In genomic region chr13:74026215-74026614, GRCm38 (mm10) we compare ENCODE assay signal across 8 mouse cellular contexts. TPM values are rescaled to one million over a fixed set of nuclear protein-coding genes. Genes with fewer than 3 reads are reported as not detected.
DNase-seq lines count a peak whose midpoint lies in the region; ATAC-seq and TF ChIP-seq lines count a peak whose summit lies in the region.

No protein-coding gene starts in this region.

- no peaks in the 10 kb centered on the region for H3K27me3 ChIP-seq in heart, adult 2 months (ENCODE audit: control insufficient read depth, insufficient read depth, low read length)
- no peaks in the 10 kb centered on the region for H3K27me3 ChIP-seq in kidney, adult 2 months (replicated peaks; ENCODE audit: control insufficient read depth, insufficient read depth, low read length)
- no peaks in the 10 kb centered on the region for H3K27me3 ChIP-seq in lung, postnatal 0 days (replicated peaks; ENCODE audit: insufficient read depth, low read length)
- H3K27me3 ChIP-seq in small intestine, adult 2 months (ENCODE audit: control insufficient read depth, insufficient read depth, low read length): no peaks in the 10 kb centered on the region

- H3K27ac ChIP-seq in heart, adult 2 months: peak overlapping the region; percentile 62
- H3K27ac ChIP-seq in kidney, adult 2 months (ENCODE audit: insufficient read depth, low read depth, low read length): no peak overlapping the region
- no peak overlapping the region for H3K27ac ChIP-seq in lung, postnatal 0 days (ENCODE audit: low read length)
- peak overlapping the region; percentile 77 for H3K27ac ChIP-seq in small intestine, adult 2 months (ENCODE audit: insufficient read depth, low read depth, low read length)

- H3K4me3 ChIP-seq in heart, adult 2 months: no peak overlapping the region
- H3K4me3 ChIP-seq in kidney, adult 2 months (ENCODE audit: insufficient read depth, low read depth, low read length): no peak overlapping the region
- H3K4me3 ChIP-seq in lung, postnatal 0 days (ENCODE audit: low read depth, low read length): no peak overlapping the region
- no peak overlapping the region for H3K4me3 ChIP-seq in small intestine, adult 2 months (ENCODE audit: low read depth, low read length)

- no peaks in the 10 kb centered on the region for H3K9me3 ChIP-seq in lung, postnatal 0 days (ENCODE audit: low read length)

- H3K9ac ChIP-seq in heart, adult 2 months (ENCODE audit: low read depth, low read length): no peak overlapping the region
- H3K9ac ChIP-seq in lung, postnatal 0 days (replicated peaks; ENCODE audit: low read depth): no peak overlapping the region

- 16% methylated on average over 2 of the region's 2 CpGs for WGBS in heart, adult 2 months
- 38% methylated on average over 2 of the region's 2 CpGs for WGBS in kidney, adult 2 months
- 14% methylated on average over 2 of the region's 2 CpGs for WGBS in lung, postnatal 0 days
- 12% methylated on average over 2 of the region's 2 CpGs for WGBS in small intestine, adult 2 months

- DNase-seq in adrenal gland, postnatal 10 days: peak; percentile 52
- no peak for DNase-seq in adrenal gland, postnatal 4 days (ENCODE audit: low spot score in 2 of 2)
- peak; percentile 54 for DNase-seq in CD4-positive, CD25-positive, alpha-beta regulatory T cell, adult 2 months (ENCODE audit: low read depth, low spot score)
- peak; percentile 43 for DNase-seq in cerebellum, adult 8-10 months
- DNase-seq in heart, adult 2 months: peak; percentile 59 to 60
- DNase-seq in kidney, adult 2 months: peak; percentile 65
- peak; percentile 71 for DNase-seq in lung, postnatal 0 days (ENCODE audit: low spot score)

- TF ChIP-seq POLR2A in heart, adult 2 months (IDR thresholded peaks at IDR 0.05; ENCODE audit: insufficient read depth, low read depth, low read length): no peak
- TF ChIP-seq POLR2A in kidney, adult 2 months (IDR thresholded peaks at IDR 0.05; ENCODE audit: low read depth, low read length): no peak
- TF ChIP-seq POLR2A in small intestine, adult 2 months (IDR thresholded peaks at IDR 0.05; ENCODE audit: low read depth, low read length): no peak

- no peaks in the 10 kb centered on the region; the same call in 1 of the 2 replicates for H3K79me2 ChIP-seq in heart, adult 2 months (replicated peaks; ENCODE audit: control insufficient read depth, insufficient read depth, low read length)

- 0 out of 2 replicates have a peak, but pooled peaks have one; percentile 48 for TF ChIP-seq EP300 in heart, adult 2 months (IDR thresholded peaks at IDR 0.05; ENCODE audit: insufficient read depth, low read depth, low read length)
- TF ChIP-seq EP300 in lung, postnatal 0 days (IDR thresholded peaks at IDR 0.05): no peak

- ATAC-seq in lung, postnatal 0 days: peak; percentile 73

- peak; percentile 89 for TF ChIP-seq CTCF in heart, adult 2 months (IDR thresholded peaks at IDR 0.05)
- TF ChIP-seq CTCF in kidney, adult 2 months (conservative IDR thresholded peaks at IDR 0.05; ENCODE audit: insufficient read depth, insufficient read length, low read depth, low read length): peak; percentile 75
- peak; percentile 84 for TF ChIP-seq CTCF in lung, postnatal 0 days (IDR thresholded peaks at IDR 0.05)
- TF ChIP-seq CTCF in small intestine, adult 2 months (IDR thresholded peaks at IDR 0.05; ENCODE audit: extremely low read depth, insufficient read length, insufficient replicate concordance, low read depth, low read length): peak; percentile 66; the same call in 1 of the 2 replicates

- intact Hi-C loops in heart, adult 2 months (cut with DNase I): loop anchor here (1.0 to 2.0 kb wide), 2 partner anchors 15 to 56 kb away; no protein-coding TSS in a partner anchor

- no peak overlapping the region for H3K4me2 ChIP-seq in lung, postnatal 0 days (replicated peaks; ENCODE audit: low read depth, low read length)

- peaks cover 7% of the 10 kb centered on the region for H3K36me3 ChIP-seq in heart, adult 2 months (ENCODE audit: control insufficient read depth, insufficient read depth, low read length)
- no peaks in the 10 kb centered on the region for H3K36me3 ChIP-seq in kidney, adult 2 months (ENCODE audit: control insufficient read depth, insufficient read depth, low read length)
- no peaks in the 10 kb centered on the region for H3K36me3 ChIP-seq in lung, postnatal 0 days (ENCODE audit: insufficient read depth, low read length)
- peaks cover 9% of the 10 kb centered on the region for H3K36me3 ChIP-seq in small intestine, adult 2 months (ENCODE audit: control insufficient read depth, insufficient read depth, low read length)

- peaks cover 17% of the 10 kb centered on the region for H3K4me1 ChIP-seq in heart, adult 2 months (ENCODE audit: control insufficient read depth, insufficient read depth, low read length)
- peaks cover 3% of the 10 kb centered on the region for H3K4me1 ChIP-seq in kidney, adult 2 months (ENCODE audit: control insufficient read depth, insufficient read depth, low read length)
- no peaks in the 10 kb centered on the region for H3K4me1 ChIP-seq in lung, postnatal 0 days (ENCODE audit: insufficient read depth, low read depth, low read length)
- H3K4me1 ChIP-seq in small intestine, adult 2 months (ENCODE audit: control insufficient read depth, insufficient read depth, insufficient read length, low read length): peaks cover 22% of the 10 kb centered on the region

RNA-seq across cellular contexts. Expression of gene Tppp, which starts 17.0 kb away (rescaled TPM):
- total RNA-seq in adrenal gland, postnatal 10 days (2021): 10 to 100 TPM in 1 of 2 experiments, 1 to 10 TPM in 1; 8.3 to 13.4 TPM
- 1 to 10 TPM; 3.1 to 4.3 TPM for total RNA-seq in adrenal gland, postnatal 4 days (2021)
- 10 to 100 TPM; 14.3 to 15.6 TPM for total RNA-seq in heart, adult 2 months (2021)
- polyA plus RNA-seq in heart, adult 2 months (2012; rRNA removed): 13.3 and 24.5 TPM in 2 replicates
- 4.3 and 4.5 TPM in 2 replicates for polyA plus RNA-seq in kidney, adult 2 months (2012; rRNA removed)
- 3.9 and 5.1 TPM in 2 replicates for polyA plus RNA-seq in lung, postnatal 0 days (2015; fragmentation: Nextera tagmentation; extraction: Ambion mirVana)
- 3.2 and 9.9 TPM in 2 replicates for polyA plus RNA-seq in small intestine, adult 2 months (2012; rRNA removed)

RNA-seq across cellular contexts. Expression of gene Cep72, which starts 35.9 kb away (rescaled TPM):
- 1 to 10 TPM; 3.7 to 5.1 TPM for total RNA-seq in adrenal gland, postnatal 10 days (2021)
- total RNA-seq in adrenal gland, postnatal 4 days (2021): 10 to 100 TPM in 1 of 2 experiments, 1 to 10 TPM in 1; 8.9 to 10.7 TPM
- total RNA-seq in heart, adult 2 months (2021): under 1 TPM; 0.34 TPM
- 0.68 and 1.2 TPM in 2 replicates for polyA plus RNA-seq in heart, adult 2 months (2012; rRNA removed)
- polyA plus RNA-seq in kidney, adult 2 months (2012; rRNA removed): 1.8 and 2.2 TPM in 2 replicates
- polyA plus RNA-seq in lung, postnatal 0 days (2015; fragmentation: Nextera tagmentation; extraction: Ambion mirVana): 3.9 and 4.4 TPM in 2 replicates
- 0.70 and 1.4 TPM in 2 replicates for polyA plus RNA-seq in small intestine, adult 2 months (2012; rRNA removed)

Comparison
In these comparisons a context has a peak if more than half of its experiments do, and no peak if none do; other contexts are left out.
1. DNase-seq: peak in adrenal gland, postnatal 10 days (single experiment), CD4-positive, CD25-positive, alpha-beta regulatory T cell, adult 2 months (single experiment), cerebellum, adult 8-10 months (single experiment), heart, adult 2 months (2 of 2), kidney, adult 2 months (single experiment) and lung, postnatal 0 days (single experiment); none in adrenal gland, postnatal 4 days (0 of 2).
2. H3K27ac ChIP-seq: peak in heart, adult 2 months (single experiment) and small intestine, adult 2 months (single experiment); none in kidney, adult 2 months (single experiment) and lung, postnatal 0 days (single experiment).
3. Peak in every context shown above with its lines, with median percentiles within 50 percentile points of each other: CTCF ChIP-seq.